Mouse (Mus musculus) small intestine, adult 2 months (tissue): ENCODE data around the gene Tmem251.

Experiments used
- CTCF ChIP-seq: fragments of 200-500 bp; IDR thresholded peaks from 2 replicates; pipeline ENCODE4 v1.5.1; 2012; ENCODE audit warnings: low read depth, mild to moderate bottlenecking, control low read depth, inconsistent platforms, low read length, moderate library complexity, mixed read lengths; ENCODE audit not compliant: insufficient replicate concordance, insufficient read length; ENCODE audit errors: extremely low read depth
- POLR2A ChIP-seq: fragments of 200-500 bp; IDR thresholded peaks from 2 replicates; pipeline ENCODE4 v1.6.1; 2012; ENCODE audit warnings: low read depth, mild to moderate bottlenecking, control low read depth, inconsistent platforms, low read length, moderate library complexity

DNA sequence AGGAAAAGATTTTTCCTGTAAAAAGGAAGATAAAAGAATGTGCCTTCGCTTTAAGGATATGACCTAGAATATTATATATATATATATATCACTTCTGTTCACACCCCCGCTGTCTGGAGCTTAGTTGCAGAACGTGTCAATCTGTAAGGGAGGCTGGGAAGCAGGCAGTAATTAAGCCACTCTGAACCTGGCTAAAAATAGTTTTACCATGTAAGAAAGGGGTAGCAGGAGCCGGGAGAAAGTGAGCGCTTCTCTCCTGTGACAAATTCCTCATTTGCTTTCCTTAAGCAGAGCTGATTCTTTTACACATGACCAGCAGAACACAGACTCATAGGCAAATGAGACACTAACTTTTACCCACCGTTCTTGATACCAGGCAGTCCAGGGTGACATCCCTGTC, 19.7 kb upstream of the Tmem251 start:
- TF ChIP-seq POLR2A (no peak), CTCF (no peak)
